Mouse (Mus musculus): ENCODE results near the gene Rnf34. TPM values are rescaled to one million over a fixed set of nuclear protein-coding genes. Genes with fewer than 3 reads are reported as not detected.

Gene Rnf34
- total and polyA plus RNA-seq, 2 experiments from 2014 or later = 32.1 to 46.6 TPM

GRCm38 (mm10) chr5:122888612-122889214 lies 38.9 kb downstream of the Rnf34 start:
- Histone ChIP-seq H3K4me3 (ENCODE audit: low read depth, low read length) (no peak overlapping the region), H3K9ac (no peak overlapping the region), H3K4me1 (ENCODE audit: insufficient read depth) (peaks cover 5% of the 10 kb centered on the region; the same call in 1 of the 2 replicates), H3K27ac (ENCODE audit: low read depth, low read length) (no peak overlapping the region), H3K4me2 (ENCODE audit: low read depth) (no peak overlapping the region), H3K36me3 (ENCODE audit: insufficient read depth) (no peaks in the 10 kb centered on the region), H3K27me3 (ENCODE audit: insufficient read depth, low read length) (no peaks in the 10 kb centered on the region), H3K9me3 (ENCODE audit: low read length) (no peaks in the 10 kb centered on the region)
- ATAC-seq (no peak), DNase-seq (no peak)
- 92% methylated on average over 16 of the region's 16 CpGs for WGBS
- TF ChIP-seq CTCF (IDR thresholded peaks at IDR 0.05; ENCODE audit: low read depth) = no peak

GRCm38 (mm10) chr5:122890396-122890795 lies 40.5 kb downstream of the Rnf34 start:
- ATAC-seq (no peak), DNase-seq (no peak)
- Histone ChIP-seq H3K4me2 (ENCODE audit: low read depth) (no peak overlapping the region), H3K4me3 (ENCODE audit: low read depth, low read length) (no peak overlapping the region), H3K9me3 (ENCODE audit: low read length) (no peaks in the 10 kb centered on the region), H3K27me3 (ENCODE audit: insufficient read depth, low read length) (no peaks in the 10 kb centered on the region), H3K9ac (no peak overlapping the region), H3K27ac (ENCODE audit: low read depth, low read length) (no peak overlapping the region), H3K4me1 (ENCODE audit: insufficient read depth) (peaks cover 5% of the 10 kb centered on the region; the same call in 1 of the 2 replicates), H3K36me3 (ENCODE audit: insufficient read depth) (no peaks in the 10 kb centered on the region)
- TF ChIP-seq CTCF (IDR thresholded peaks at IDR 0.05; ENCODE audit: low read depth) = no peak
- WGBS = 86% methylated on average over 2 of the region's 2 CpGs

GRCm38 (mm10) chr5:122893270-122893669 lies 43.4 kb downstream of the Rnf34 start:
- TF ChIP-seq CTCF (IDR thresholded peaks at IDR 0.05; ENCODE audit: low read depth) = no peak
- H3K27me3 ChIP-seq (ENCODE audit: insufficient read depth, low read length) = no peaks in the 10 kb centered on the region
- no peak overlapping the region for H3K27ac ChIP-seq (ENCODE audit: low read depth, low read length)
- no peaks in the 10 kb centered on the region for H3K36me3 ChIP-seq (ENCODE audit: insufficient read depth)
- ATAC-seq (no peak), DNase-seq (no peak)
- no peak overlapping the region for H3K4me2 ChIP-seq (ENCODE audit: low read depth)
- no peak overlapping the region for H3K4me3 ChIP-seq (ENCODE audit: low read depth, low read length)
- H3K4me1 ChIP-seq (ENCODE audit: insufficient read depth) = peaks cover 7% of the 10 kb centered on the region; the same call in 1 of the 2 replicates
- 94% methylated on average over 6 of the region's 6 CpGs for WGBS
- no peaks in the 10 kb centered on the region for H3K9me3 ChIP-seq (ENCODE audit: low read length)
- H3K9ac ChIP-seq = no peak overlapping the region

- Histone ChIP-seq H3K4me2 (ENCODE audit: low read depth) (no peak overlapping the region), H3K27me3 (ENCODE audit: insufficient read depth, low read length) (no peaks in the 10 kb centered on the region), H3K9me3 (ENCODE audit: low read length) (no peaks in the 10 kb centered on the region), H3K4me3 (ENCODE audit: low read depth, low read length) (no peak overlapping the region), H3K36me3 (ENCODE audit: insufficient read depth) (no peaks in the 10 kb centered on the region), H3K9ac (no peak overlapping the region), H3K4me1 (ENCODE audit: insufficient read depth) (peaks cover 12% of the 10 kb centered on the region; the same call in 1 of the 2 replicates), H3K27ac (ENCODE audit: low read depth, low read length) (no peak overlapping the region)
- TF ChIP-seq CTCF (IDR thresholded peaks at IDR 0.05; ENCODE audit: low read depth) = peak; percentile 74
- ATAC-seq = no peak
- WGBS = 93% methylated on average over 5 of the region's 5 CpGs
- DNase-seq = peak; percentile 65
Measured at GRCm38 (mm10) chr5:122894007-122894637, 44.3 kb downstream of the Rnf34 start.

GRCm38 (mm10) chr5:122894821-122895220 lies 45.0 kb downstream of the Rnf34 start:
- DNase-seq = no peak
- ATAC-seq = no peak
- no peak for TF ChIP-seq CTCF (IDR thresholded peaks at IDR 0.05; ENCODE audit: low read depth)
- Histone ChIP-seq H3K4me3 (ENCODE audit: low read depth, low read length) (no peak overlapping the region), H3K27me3 (ENCODE audit: insufficient read depth, low read length) (no peaks in the 10 kb centered on the region), H3K36me3 (ENCODE audit: insufficient read depth) (no peaks in the 10 kb centered on the region), H3K27ac (ENCODE audit: low read depth, low read length) (no peak overlapping the region), H3K9ac (no peak overlapping the region), H3K9me3 (ENCODE audit: low read length) (no peaks in the 10 kb centered on the region), H3K4me2 (ENCODE audit: low read depth) (no peak overlapping the region), H3K4me1 (ENCODE audit: insufficient read depth) (peaks cover 12% of the 10 kb centered on the region; the same call in 1 of the 2 replicates)
- 72% methylated on average over 4 of the region's 4 CpGs for WGBS

GRCm38 (mm10) chr5:122898153-122898552 lies 48.3 kb downstream of the Rnf34 start:
- 80% methylated on average over 6 of the region's 6 CpGs for WGBS
- no peak for TF ChIP-seq CTCF (IDR thresholded peaks at IDR 0.05; ENCODE audit: low read depth)
- H3K27ac ChIP-seq (ENCODE audit: low read depth, low read length) = no peak overlapping the region

More at GRCm38 (mm10) chr5:122898153-122898552, 48.3 kb downstream of the Rnf34 start:
- H3K4me3 ChIP-seq (ENCODE audit: low read depth, low read length) = no peak overlapping the region; the same call in 1 of the 2 replicates
- DNase-seq = no peak
- peaks cover 19% of the 10 kb centered on the region for H3K4me1 ChIP-seq (ENCODE audit: insufficient read depth)
- no peaks in the 10 kb centered on the region for H3K9me3 ChIP-seq (ENCODE audit: low read length)
- no peak overlapping the region for H3K9ac ChIP-seq
- H3K27me3 ChIP-seq (ENCODE audit: insufficient read depth, low read length) = no peaks in the 10 kb centered on the region
- H3K4me2 ChIP-seq (ENCODE audit: low read depth) = peak overlapping the region; percentile 71
- ATAC-seq = no peak
- H3K36me3 ChIP-seq (ENCODE audit: insufficient read depth) = no peaks in the 10 kb centered on the region

All from forebrain, postnatal 0 days (tissue).